10 mouse cellular contexts compared by ENCODE assay signal in genomic region chr10:20060320-20060970, GRCm38 (mm10).
A peak's percentile ranks its signal among the peaks of the same experiment; 100 is the strongest.
DNase-seq lines count a peak whose midpoint lies in the region; ATAC-seq and TF ChIP-seq lines count a peak whose summit lies in the region.
"Had no signal": no experiment of that assay in that cellular context is flagged by ENCODE, and none has a peak within 500 bp of the region (broad histone marks: within the 10 kb centered on the region; RNA-seq: fewer than 3 reads in every experiment).

No protein-coding gene starts in this region.

- in situ Hi-C loops in Patski (cut with MboI; ENCODE audit: low pct_unique_long_range_greater_than_20kb): no loop called here

- DNase-seq in forebrain, embryonic 10.5 days (ENCODE audit: extremely low spot score, low spot score): no peak
- DNase-seq in layer of hippocampus, adult 9-11 months: peak; percentile 42
- DNase-seq in layer of hippocampus, postnatal 36 days: no peak
- DNase-seq in Patski (ENCODE audit: low read depth, low spot score): peak; percentile 66
- peak; percentile 58 for DNase-seq in right cerebral cortex, postnatal 4 days
- DNase-seq in embryo, embryonic 11 days: no peak

- no peaks in the 10 kb centered on the region for H3K36me3 ChIP-seq in forebrain, embryonic 16.5 days (ENCODE audit: control insufficient read depth, insufficient read depth)
- H3K36me3 ChIP-seq in forebrain, embryonic 10.5 days (replicated peaks): no peaks in the 10 kb centered on the region
- peaks cover 12% of the 10 kb centered on the region for H3K36me3 ChIP-seq in kidney, embryonic 15.5 days

- H3K4me1 ChIP-seq in forebrain, embryonic 16.5 days (replicated peaks; ENCODE audit: control insufficient read depth, insufficient read depth, low read length): peaks cover 3% of the 10 kb centered on the region; the same call in 1 of the 2 replicates
- no peaks in the 10 kb centered on the region; the same call in 1 of the 2 replicates for H3K4me1 ChIP-seq in forebrain, embryonic 10.5 days
- H3K4me1 ChIP-seq in kidney, embryonic 15.5 days: no peaks in the 10 kb centered on the region

- POLR2A ChIA-PET in Patski (lab: Charles Lee): interaction anchor here (0.6 kb wide), 1 partner anchor 10 kb away, joined by 3 read pairs; no protein-coding TSS in a partner anchor

- H3K4me2 ChIP-seq in forebrain, embryonic 16.5 days (ENCODE audit: low read length): no peak overlapping the region
- H3K4me2 ChIP-seq in kidney, embryonic 15.5 days: no peak overlapping the region
- H3K4me2 ChIP-seq: hindbrain, embryonic 14.5 days had no signal

- H3K4me3 ChIP-seq in forebrain, embryonic 16.5 days (replicated peaks; ENCODE audit: low read length): no peak overlapping the region
- H3K4me3 ChIP-seq in forebrain, embryonic 10.5 days: no peak overlapping the region
- H3K4me3 ChIP-seq in kidney, embryonic 15.5 days (replicated peaks): no peak overlapping the region
- H3K4me3 ChIP-seq: layer of hippocampus, adult 2 months had no signal

- WGBS in forebrain, embryonic 16.5 days: 60% methylated on average over 15 of the region's 15 CpGs
- WGBS in forebrain, embryonic 10.5 days: 85% methylated on average over 15 of the region's 15 CpGs
- 70% methylated on average over 15 of the region's 15 CpGs for WGBS in kidney, embryonic 15.5 days

- no peaks in the 10 kb centered on the region for H3K9me3 ChIP-seq in forebrain, embryonic 16.5 days (ENCODE audit: control insufficient read depth, low read length)
- H3K9me3 ChIP-seq in forebrain, embryonic 10.5 days: no peaks in the 10 kb centered on the region
- H3K9me3 ChIP-seq in kidney, embryonic 15.5 days (replicated peaks): no peaks in the 10 kb centered on the region

- no peak for TF ChIP-seq CTCF in Patski (IDR thresholded peaks at IDR 0.05)

- H3K27ac ChIP-seq in forebrain, embryonic 16.5 days (ENCODE audit: low read length): no peak overlapping the region
- H3K27ac ChIP-seq in forebrain, embryonic 10.5 days: no peak overlapping the region
- no peak overlapping the region for H3K27ac ChIP-seq in kidney, embryonic 15.5 days
- H3K27ac ChIP-seq: hindbrain, embryonic 14.5 days; layer of hippocampus, adult 2 months had no signal

- no peak overlapping the region for H3K9ac ChIP-seq in forebrain, embryonic 16.5 days (replicated peaks; ENCODE audit: low read depth, low read length)
- H3K9ac ChIP-seq in kidney, embryonic 15.5 days: no peak overlapping the region
- H3K9ac ChIP-seq: hindbrain, embryonic 14.5 days had no signal

- ATAC-seq in forebrain, embryonic 16.5 days: peak; percentile 27; the same call in 1 of the 2 replicates
- ATAC-seq in Patski: peak; percentile 69
- no peak for ATAC-seq in kidney, embryonic 15.5 days (replicated peaks; ENCODE audit: low FRiP score)

- CTCF ChIA-PET in Patski (lab: Charles Lee): interaction anchor here (0.9 to 1.4 kb wide), 5 partner anchors 9 to 126 kb away, joined by 3 to 8 read pairs (median 4); partner anchors contain the start of gene Map3k5

- no peaks in the 10 kb centered on the region for H3K27me3 ChIP-seq in forebrain, embryonic 16.5 days (replicated peaks; ENCODE audit: control insufficient read depth, insufficient read depth, low read length)
- no peaks in the 10 kb centered on the region for H3K27me3 ChIP-seq in forebrain, embryonic 10.5 days (ENCODE audit: poor library complexity, severe bottlenecking)
- H3K27me3 ChIP-seq in Patski: no peaks in the 10 kb centered on the region
- no peaks in the 10 kb centered on the region for H3K27me3 ChIP-seq in kidney, embryonic 15.5 days

Comparison
In these comparisons a context has a peak if more than half of its experiments do, and no peak if none do; other contexts are left out.
1. DNase-seq: peak in layer of hippocampus, adult 9-11 months (single experiment), Patski (single experiment) and right cerebral cortex, postnatal 4 days (single experiment); none in forebrain, embryonic 10.5 days (single experiment), layer of hippocampus, postnatal 36 days (0 of 2) and embryo, embryonic 11 days (single experiment).